Mouse (Mus musculus): ENCODE measurements around the gene Kcnk3.
A peak's percentile ranks its signal among the peaks of the same experiment; 100 is the strongest.

Gene Kcnk3

GRCm38 (mm10) chr5:30643477-30644179 is 55.7 kb downstream of the Kcnk3 start:
- peak; percentile 41 for DNase-seq (ENCODE audit: low spot score)

DNA sequence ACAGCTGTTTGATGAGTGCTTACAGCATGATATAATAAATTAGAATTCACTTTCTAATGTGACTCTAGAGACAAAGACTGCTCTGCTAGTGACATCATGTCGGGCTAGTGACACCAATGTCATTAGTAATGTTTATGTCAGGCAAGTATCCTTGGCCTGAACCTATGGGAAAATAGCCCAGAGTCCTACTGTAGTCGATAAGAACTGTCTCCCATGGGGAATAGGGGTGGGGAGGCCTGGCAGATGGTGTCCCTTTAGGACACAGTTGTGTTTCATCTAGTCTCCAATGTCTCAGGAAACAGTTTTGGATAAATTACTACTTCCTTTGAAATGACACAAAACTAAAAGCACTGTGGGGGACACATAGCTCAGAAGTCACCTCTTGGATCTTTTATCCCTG is 58.1 kb downstream of the Kcnk3 start:
- no peak for DNase-seq (ENCODE audit: low spot score)

DNA sequence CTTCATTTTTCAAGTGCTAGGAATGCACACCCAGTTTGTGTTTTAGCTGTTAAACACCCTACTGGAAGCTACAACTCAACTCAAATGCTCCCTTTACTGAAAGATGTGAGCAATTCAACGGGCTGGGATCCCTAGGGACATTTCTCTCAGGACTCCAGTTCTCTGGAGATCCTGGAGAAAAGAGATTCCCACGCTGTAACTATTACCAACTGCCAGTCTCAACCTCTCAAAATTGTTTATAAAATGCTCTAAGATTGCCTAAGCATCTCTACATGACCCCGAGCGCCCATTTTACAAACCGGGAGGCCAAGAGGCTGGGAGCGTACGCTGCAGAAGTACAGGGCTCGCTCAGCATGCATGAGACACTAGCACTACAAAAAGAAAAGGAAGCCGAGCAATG is 59.4 kb downstream of the Kcnk3 start:
- no peak for DNase-seq (ENCODE audit: low spot score)

GRCm38 (mm10) chr5:30647815-30648560 is 60.0 kb downstream of the Kcnk3 start, which contains the start of gene Slc35f6:
Slc35f6 (plus strand) TSS chr5:30647933.
- peak; percentile 95 for DNase-seq (ENCODE audit: low spot score)

DNA sequence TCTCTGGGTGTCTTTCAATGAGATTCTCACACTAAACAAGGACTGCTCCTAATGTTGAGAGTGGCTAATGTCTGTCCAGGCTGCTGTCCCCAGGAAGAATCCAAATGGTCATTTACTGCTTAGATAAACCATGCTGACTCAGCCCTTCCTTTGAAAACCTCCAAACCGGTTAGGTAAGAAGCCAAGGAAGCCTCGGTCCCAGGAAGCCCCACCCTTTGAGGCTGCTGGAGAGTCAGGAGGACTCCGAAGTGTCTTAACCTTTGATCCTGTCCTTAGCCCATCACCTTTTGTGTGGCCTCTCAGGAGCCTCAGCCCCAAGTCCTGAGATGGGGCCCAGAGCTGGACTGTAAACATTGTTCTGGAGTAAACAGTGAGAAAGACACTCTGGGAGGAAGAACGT is 61.6 kb downstream of the Kcnk3 start:
- no peak for DNase-seq (ENCODE audit: low spot score)

GRCm38 (mm10) chr5:30650756-30651155 is 62.8 kb downstream of the Kcnk3 start:
- peak; percentile 44 for DNase-seq (ENCODE audit: low spot score)

GRCm38 (mm10) chr5:30651554-30651953 is 63.6 kb downstream of the Kcnk3 start:
- DNase-seq (ENCODE audit: low spot score): no peak

DNA sequence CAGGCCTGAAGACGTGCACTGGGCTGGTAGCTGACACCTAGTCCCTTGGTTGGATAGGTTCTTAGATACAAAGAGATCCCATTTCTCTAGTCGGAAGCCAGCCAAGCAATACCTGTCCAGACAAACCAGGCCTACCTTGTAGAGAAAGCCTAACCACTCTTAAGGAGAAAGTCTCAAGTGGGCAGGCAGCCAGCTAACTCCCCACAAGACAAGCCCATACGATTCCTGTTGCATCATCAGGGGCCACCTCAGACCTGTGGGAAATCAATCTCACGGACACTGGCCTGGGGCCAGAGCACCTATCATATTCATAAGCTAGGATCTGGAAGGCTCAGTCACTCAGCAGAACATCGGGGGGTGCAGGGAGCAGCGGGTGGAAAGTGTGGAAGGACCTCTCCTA is 65.3 kb downstream of the Kcnk3 start:
- no peak for DNase-seq (ENCODE audit: low spot score)

DNA sequence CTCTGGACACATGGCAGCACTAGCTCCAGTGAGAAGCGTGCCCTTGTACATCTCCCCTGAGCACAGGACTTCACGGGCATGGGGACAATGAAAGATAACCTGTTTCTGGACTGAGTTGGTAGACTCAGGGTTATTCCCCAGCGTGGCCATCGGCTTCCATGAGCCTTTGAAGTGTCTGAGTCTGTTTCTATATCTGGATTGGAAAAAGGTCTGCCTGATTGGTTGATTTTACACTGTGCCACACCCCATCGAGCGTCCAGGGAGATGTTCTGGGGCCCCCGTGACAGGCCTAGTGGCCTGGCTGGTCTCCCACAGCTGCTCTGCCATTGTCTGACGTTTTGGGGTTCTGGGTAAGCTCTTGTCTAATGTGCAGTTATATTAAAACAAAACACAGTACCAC is 67.1 kb downstream of the Kcnk3 start:
- no peak for DNase-seq (ENCODE audit: low spot score)

DNA sequence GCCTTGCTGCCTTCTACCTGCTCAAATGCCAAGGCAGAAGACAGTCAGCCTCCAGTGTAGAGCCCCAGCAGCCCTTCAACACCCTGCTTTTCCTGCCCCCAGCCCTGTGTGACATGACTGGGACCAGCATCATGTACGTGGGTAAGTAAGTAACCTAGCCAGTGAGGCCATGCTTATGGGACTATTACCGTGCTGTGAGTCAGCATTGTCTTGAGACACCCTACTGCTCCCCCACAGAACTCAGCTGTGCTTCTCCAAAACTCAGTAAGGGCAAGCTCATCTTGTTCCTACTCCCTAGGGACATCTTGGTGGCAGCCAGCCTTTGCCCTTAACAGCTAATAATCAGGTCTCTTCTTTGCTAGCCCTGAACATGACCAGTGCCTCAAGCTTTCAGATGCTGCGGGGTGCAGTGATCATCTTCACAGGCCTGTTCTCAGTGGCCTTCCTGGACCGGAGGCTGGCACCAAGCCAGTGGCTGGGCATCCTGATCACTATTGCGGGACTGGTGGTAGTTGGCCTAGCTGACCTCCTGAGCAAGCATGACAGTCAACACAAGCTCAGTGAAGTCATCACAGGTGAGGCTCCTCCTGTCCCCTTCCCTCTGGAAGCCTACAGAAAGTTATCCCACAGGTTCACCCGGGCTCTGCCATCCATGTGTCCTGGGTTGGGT is 67.7 kb downstream of the Kcnk3 start:
- DNase-seq (ENCODE audit: low spot score): no peak

- no peak for DNase-seq (ENCODE audit: low spot score)
Observed at GRCm38 (mm10) chr5:30659042-30659441, 71.1 kb downstream of the Kcnk3 start.

DNA sequence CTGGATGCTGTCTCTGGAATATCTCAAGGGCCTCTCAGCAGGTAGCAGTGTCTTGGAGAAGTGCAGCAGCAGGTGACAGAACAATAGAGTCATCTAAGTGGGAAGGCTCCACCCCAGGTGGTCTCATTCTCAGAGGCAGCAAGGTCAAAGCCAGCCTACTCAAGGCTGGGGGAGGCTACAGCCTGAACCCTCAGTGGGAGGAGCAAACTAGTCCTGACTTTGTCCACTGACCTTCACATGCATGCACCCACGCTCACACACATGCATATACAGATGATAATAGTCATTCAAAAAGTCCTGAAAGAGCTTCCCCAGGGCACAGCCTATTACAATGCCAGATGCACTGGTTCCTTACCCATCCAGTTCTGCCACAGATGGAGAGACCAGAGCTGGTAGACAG is 72.3 kb downstream of the Kcnk3 start:
- DNase-seq (ENCODE audit: low spot score): no peak

- DNase-seq (ENCODE audit: low spot score): no peak
Observed at GRCm38 (mm10) chr5:30660813-30661212, 72.8 kb downstream of the Kcnk3 start.

DNA sequence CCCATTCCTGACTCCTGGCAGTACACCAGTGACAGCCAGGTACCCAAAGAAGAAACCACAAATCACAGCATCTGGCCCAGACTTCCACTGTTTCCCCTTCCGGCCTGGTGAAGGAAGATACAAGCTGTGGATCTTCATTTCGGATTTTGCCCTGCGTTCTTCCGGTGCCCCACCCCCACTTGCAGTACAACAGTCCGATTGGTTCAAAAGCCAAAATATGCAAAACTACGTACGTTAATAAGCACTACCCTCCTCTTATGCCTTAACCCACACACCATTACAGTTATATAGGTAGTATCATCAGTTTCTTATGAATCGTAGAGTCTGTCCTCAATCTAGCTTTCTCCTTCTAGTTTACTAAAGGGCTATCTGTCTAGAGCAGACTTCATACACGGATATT is 77.4 kb downstream of the Kcnk3 start:
- no peak for DNase-seq (ENCODE audit: low spot score)

- peak; percentile 45 for DNase-seq (ENCODE audit: low spot score)
Observed at GRCm38 (mm10) chr5:30665968-30666367, 78.0 kb downstream of the Kcnk3 start.

DNA sequence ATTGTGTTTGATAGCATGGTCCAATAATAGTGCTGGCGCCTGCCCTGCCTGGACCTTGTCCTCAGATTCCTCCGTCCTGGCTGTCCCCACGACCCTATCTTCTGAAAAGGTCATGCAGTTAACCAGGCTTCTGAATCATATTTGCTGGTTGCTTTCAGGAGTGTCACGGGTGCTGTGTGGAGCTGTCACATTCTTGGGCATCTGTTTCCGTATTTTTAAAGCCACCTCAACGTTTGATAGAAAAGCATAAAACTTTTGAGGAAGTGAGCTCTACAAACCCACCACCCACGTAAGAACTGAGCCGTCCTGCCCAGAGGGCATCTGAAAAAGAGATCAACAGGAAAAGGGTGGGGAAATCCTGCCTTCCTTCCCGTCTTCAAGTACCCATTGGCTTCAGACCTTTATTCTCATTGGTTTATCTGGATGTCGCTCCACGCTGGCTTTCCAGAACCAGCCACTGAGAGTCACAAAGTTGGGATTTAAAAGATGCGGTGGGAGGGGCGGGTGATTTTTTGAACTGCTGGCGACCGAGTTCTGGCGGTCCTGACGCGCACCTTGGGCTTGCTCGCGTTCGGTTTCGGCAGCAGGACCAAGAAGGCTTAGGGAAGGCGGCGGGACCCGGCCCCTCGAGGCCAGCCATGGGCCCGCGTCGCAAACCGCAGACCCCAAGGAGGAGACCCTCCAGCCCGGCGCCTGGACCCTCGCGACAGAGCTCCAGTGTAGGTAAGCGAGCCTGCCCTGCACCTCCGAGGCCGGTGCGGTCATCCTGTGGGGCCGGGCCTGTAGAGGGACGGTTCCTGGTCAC is 78.6 kb downstream of the Kcnk3 start, which contains the start of gene Cenpa:
Cenpa (plus strand) TSS at position 387 of the 805 bp plus-strand sequence.
- DNase-seq (ENCODE audit: low spot score): peak; percentile 95

GRCm38 (mm10) chr5:30667215-30667614 is 79.2 kb downstream of the Kcnk3 start:
- DNase-seq (ENCODE audit: low spot score): no peak

GRCm38 (mm10) chr5:30667686-30668085 is 79.7 kb downstream of the Kcnk3 start:
- no peak for DNase-seq (ENCODE audit: low spot score)

GRCm38 (mm10) chr5:30668637-30669495 is 80.9 kb downstream of the Kcnk3 start:
- no peak for DNase-seq (ENCODE audit: low spot score)

- DNase-seq (ENCODE audit: low spot score): no peak
Observed at GRCm38 (mm10) chr5:30669496-30669830, 81.5 kb downstream of the Kcnk3 start.

- DNase-seq (ENCODE audit: low spot score): no peak
Observed at GRCm38 (mm10) chr5:30670091-30670490, 82.1 kb downstream of the Kcnk3 start.
